Mouse (Mus musculus) G1E (cell line): Measurements from ENCODE around the gene Taf9.

Experiments
- CTCF ChIP-seq: IDR thresholded peaks from 2 replicates; pipeline ENCODE4 v1.5.1; 2012; ENCODE audit warnings: low read depth, low read length, inconsistent platforms, mixed read lengths
- POLR2AphosphoS5 ChIP-seq: IDR thresholded peaks from 2 replicates; pipeline ENCODE4 v1.6.1; 2012; ENCODE audit warnings: low read depth, low read length, inconsistent platforms; ENCODE audit not compliant: insufficient replicate concordance

DNA sequence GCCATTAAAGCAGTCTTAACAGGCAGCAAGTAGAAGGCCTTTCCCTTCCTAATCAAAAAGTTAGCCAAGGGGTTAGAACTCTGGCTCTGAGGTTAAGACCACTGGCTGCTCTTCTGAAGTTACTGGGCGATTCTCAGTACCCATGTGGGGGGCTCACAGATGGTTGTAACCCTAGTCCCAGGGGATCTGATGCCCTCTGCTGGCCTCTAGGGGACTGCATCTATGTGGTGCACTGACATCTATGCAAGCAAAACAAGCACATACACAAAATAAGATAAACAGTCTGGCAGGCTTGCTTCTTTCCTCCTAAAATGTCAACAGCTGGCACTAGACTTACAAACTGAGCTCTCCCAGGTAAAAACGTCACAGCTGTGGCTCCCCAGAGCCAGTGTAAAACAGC, 38.5 kb upstream of the Taf9 start:
- TF ChIP-seq POLR2AphosphoS5 (no peak), CTCF (no peak)
